Mouse (Mus musculus) midbrain, embryonic 15.5 days (tissue): ENCODE data around the gene Wdr48. TPM values are rescaled to one million over a fixed set of nuclear protein-coding genes. Genes with fewer than 3 reads are reported as not detected.

Experiments used
- ATAC-seq: fragments of 200-750 bp; cut with Nextera tagmentation; replicated peaks from 2 replicates; pipeline ENCODE4 v1.8.0; 2017; ENCODE audit warnings: moderate TSS enrichment
- H3K27ac ChIP-seq: fragments of 300-500 bp; sonication (generic); 2 replicates; pipeline ENCODE4 v1.5.1; 2015; ENCODE audit warnings: mild to moderate bottlenecking, inconsistent platforms
- H3K27me3 ChIP-seq: fragments of 300-500 bp; sonication (generic); replicated peaks from 2 replicates; pipeline ENCODE4 v1.6.1; 2015; ENCODE audit warnings: inconsistent platforms
- H3K36me3 ChIP-seq: fragments of 300-500 bp; sonication (generic); replicated peaks from 2 replicates; pipeline ENCODE4 v1.6.1; 2015; ENCODE audit warnings: inconsistent platforms
- H3K4me1 ChIP-seq: fragments of 300-500 bp; sonication (generic); 2 replicates; pipeline ENCODE4 v1.6.1; 2015; ENCODE audit warnings: inconsistent platforms
- H3K4me2 ChIP-seq: fragments of 300-500 bp; sonication (generic); 2 replicates; pipeline ENCODE4 v1.6.1; 2015; ENCODE audit warnings: inconsistent platforms, mild to moderate bottlenecking, moderate library complexity
- H3K4me3 ChIP-seq: fragments of 300-500 bp; sonication (generic); 2 replicates; pipeline ENCODE4 v1.5.1; 2015; ENCODE audit warnings: mild to moderate bottlenecking, inconsistent platforms
- H3K9ac ChIP-seq: fragments of 300-500 bp; sonication (generic); 2 replicates; pipeline ENCODE4 v1.6.1; 2015; ENCODE audit warnings: mild to moderate bottlenecking, inconsistent platforms
- H3K9me3 ChIP-seq: fragments of 300-500 bp; sonication (generic); 2 replicates; pipeline ENCODE4 v1.6.1; 2016; ENCODE audit warnings: inconsistent platforms
- WGBS: fragments of 180-500 bp; shearing (Covaris S2); methylation state at CpG from one replicate; pipeline ENCODE4 v1.1.7; 2015; ENCODE audit warnings: mixed read lengths; 5-methylcytosine and 5-hydroxymethylcytosine counted together
- polyA plus RNA-seq: library from polyadenylated mRNA; unstranded; fragments of >200 nt; fragmentation: Nextera tagmentation; extraction: Ambion mirVana; gene quantifications from 2 replicates; pipeline ENCODE4 v1.2.1, GENCODE M21; 2015

The Wdr48 gene
- polyA plus RNA-seq, 1 experiment from 2014 or later, result 72.0 TPM

GRCm38 (mm10) chr9:119893881-119894280, 797 bp upstream of the Wdr48 start:
- Histone ChIP-seq H3K4me2 (peak overlapping the region; percentile 68), H3K27me3 (peaks cover 6% of the 10 kb centered on the region), H3K9me3 (no peaks in the 10 kb centered on the region), H3K9ac (no peak overlapping the region), H3K4me3 (peak overlapping the region; percentile 97; the same call in 1 of the 2 replicates), H3K4me1 (peaks cover 29% of the 10 kb centered on the region), H3K27ac (peak overlapping the region; percentile 86; the same call in 1 of the 2 replicates), H3K36me3 (no peaks in the 10 kb centered on the region)
- no peak for ATAC-seq
- WGBS, result 86% methylated on average over 5 of the region's 5 CpGs

GRCm38 (mm10) chr9:119895040-119895721, 503 bp downstream of the Wdr48 start:
- no peaks in the 10 kb centered on the region for H3K36me3 ChIP-seq
- peak overlapping the region; percentile 86 for H3K27ac ChIP-seq
- H3K4me3 ChIP-seq, result peak overlapping the region; percentile 97
- peaks cover 19% of the 10 kb centered on the region for H3K4me1 ChIP-seq
- H3K9me3 ChIP-seq, result no peaks in the 10 kb centered on the region
- H3K27me3 ChIP-seq, result peaks cover 6% of the 10 kb centered on the region
- 1% methylated on average over 65 of the region's 71 CpGs for WGBS
- peak overlapping the region; percentile 91 for H3K4me2 ChIP-seq
- peak overlapping the region; percentile 82 for H3K9ac ChIP-seq
- ATAC-seq, result peak; percentile 71

- no peak overlapping the region for H3K27ac ChIP-seq
- no peaks in the 10 kb centered on the region for H3K27me3 ChIP-seq
- no peak for ATAC-seq
- 94% methylated on average over 2 of the region's 2 CpGs for WGBS
- no peak overlapping the region for H3K4me2 ChIP-seq
- H3K9ac ChIP-seq, result no peak overlapping the region
- no peaks in the 10 kb centered on the region for H3K9me3 ChIP-seq
- peaks cover 11% of the 10 kb centered on the region for H3K36me3 ChIP-seq
- H3K4me1 ChIP-seq, result peaks cover 15% of the 10 kb centered on the region
- no peak overlapping the region for H3K4me3 ChIP-seq
Observed at GRCm38 (mm10) chr9:119899446-119899845, 4.8 kb downstream of the Wdr48 start.

- no peak overlapping the region for H3K27ac ChIP-seq
- no peak overlapping the region for H3K4me3 ChIP-seq
- H3K9me3 ChIP-seq, result no peaks in the 10 kb centered on the region
- no peaks in the 10 kb centered on the region for H3K4me1 ChIP-seq
- H3K36me3 ChIP-seq, result peaks cover 39% of the 10 kb centered on the region
- H3K27me3 ChIP-seq, result no peaks in the 10 kb centered on the region
- 84% methylated on average over 12 of the region's 12 CpGs for WGBS
- no peak overlapping the region for H3K4me2 ChIP-seq
- no peak for ATAC-seq
- H3K9ac ChIP-seq, result no peak overlapping the region
Observed at GRCm38 (mm10) chr9:119902410-119903151, 7.9 kb downstream of the Wdr48 start.

GRCm38 (mm10) chr9:119908708-119909107, 14.0 kb downstream of the Wdr48 start:
- Histone ChIP-seq H3K27ac (no peak overlapping the region), H3K36me3 (peaks cover 64% of the 10 kb centered on the region), H3K4me3 (no peak overlapping the region), H3K9ac (no peak overlapping the region), H3K9me3 (no peaks in the 10 kb centered on the region), H3K4me1 (no peaks in the 10 kb centered on the region), H3K4me2 (no peak overlapping the region), H3K27me3 (no peaks in the 10 kb centered on the region)
- no peak for ATAC-seq
- 95% methylated on average over 3 of the region's 3 CpGs for WGBS

GRCm38 (mm10) chr9:119909931-119910330, 15.3 kb downstream of the Wdr48 start:
- ATAC-seq, result no peak
- no peak overlapping the region for H3K4me2 ChIP-seq
- H3K9me3 ChIP-seq, result no peaks in the 10 kb centered on the region
- H3K27me3 ChIP-seq, result no peaks in the 10 kb centered on the region
- no peak overlapping the region for H3K4me3 ChIP-seq
- H3K27ac ChIP-seq, result no peak overlapping the region
- no peak overlapping the region for H3K9ac ChIP-seq
- no peaks in the 10 kb centered on the region for H3K4me1 ChIP-seq
- peaks cover 58% of the 10 kb centered on the region for H3K36me3 ChIP-seq
- WGBS, result 85% methylated on average over 3 of the region's 3 CpGs

- 70% methylated on average over 13 of the region's 13 CpGs for WGBS
- Histone ChIP-seq H3K4me1 (no peaks in the 10 kb centered on the region), H3K4me3 (no peak overlapping the region), H3K27ac (no peak overlapping the region), H3K9ac (no peak overlapping the region), H3K36me3 (peaks cover 43% of the 10 kb centered on the region), H3K9me3 (no peaks in the 10 kb centered on the region), H3K27me3 (no peaks in the 10 kb centered on the region), H3K4me2 (no peak overlapping the region)
- no peak for ATAC-seq
Observed at GRCm38 (mm10) chr9:119913087-119913838, 18.6 kb downstream of the Wdr48 start.

- no peak overlapping the region for H3K4me2 ChIP-seq
- no peak overlapping the region for H3K27ac ChIP-seq
- no peak for ATAC-seq
- H3K36me3 ChIP-seq, result peaks cover 59% of the 10 kb centered on the region
- H3K27me3 ChIP-seq, result no peaks in the 10 kb centered on the region
- no peaks in the 10 kb centered on the region for H3K4me1 ChIP-seq
- H3K9me3 ChIP-seq, result no peaks in the 10 kb centered on the region
- no peak overlapping the region for H3K4me3 ChIP-seq
- no peak overlapping the region for H3K9ac ChIP-seq
- WGBS, result 95% methylated on average over 1 of the region's 1 CpGs
Observed at GRCm38 (mm10) chr9:119919858-119920257, 25.2 kb downstream of the Wdr48 start.

- H3K9me3 ChIP-seq, result no peaks in the 10 kb centered on the region
- H3K27me3 ChIP-seq, result no peaks in the 10 kb centered on the region
- H3K4me2 ChIP-seq, result no peak overlapping the region
- ATAC-seq, result no peak
- peaks cover 73% of the 10 kb centered on the region for H3K36me3 ChIP-seq
- no peaks in the 10 kb centered on the region for H3K4me1 ChIP-seq
- 91% methylated on average over 4 of the region's 4 CpGs for WGBS
- no peak overlapping the region for H3K27ac ChIP-seq
- no peak overlapping the region for H3K4me3 ChIP-seq
- no peak overlapping the region for H3K9ac ChIP-seq
Observed at GRCm38 (mm10) chr9:119923462-119923861, 28.8 kb downstream of the Wdr48 start.

GRCm38 (mm10) chr9:119925120-119925657, 30.5 kb downstream of the Wdr48 start:
- Histone ChIP-seq H3K27me3 (no peaks in the 10 kb centered on the region), H3K4me1 (no peaks in the 10 kb centered on the region), H3K9me3 (no peaks in the 10 kb centered on the region), H3K4me2 (no peak overlapping the region), H3K4me3 (no peak overlapping the region), H3K9ac (no peak overlapping the region), H3K27ac (no peak overlapping the region), H3K36me3 (peaks cover 67% of the 10 kb centered on the region)
- ATAC-seq, result no peak
- 94% methylated on average over 16 of the region's 16 CpGs for WGBS

- 75% methylated on average over 8 of the region's 8 CpGs for WGBS
- ATAC-seq, result no peak
- H3K36me3 ChIP-seq, result peaks cover 61% of the 10 kb centered on the region
Observed at GRCm38 (mm10) chr9:119925729-119926128, 31.1 kb downstream of the Wdr48 start.

GRCm38 (mm10) chr9:119926497-119926896, 31.8 kb downstream of the Wdr48 start:
- Histone ChIP-seq H3K4me3 (no peak overlapping the region), H3K27me3 (no peaks in the 10 kb centered on the region), H3K4me1 (no peaks in the 10 kb centered on the region), H3K9me3 (no peaks in the 10 kb centered on the region), H3K9ac (no peak overlapping the region), H3K4me2 (no peak overlapping the region), H3K36me3 (peaks cover 58% of the 10 kb centered on the region), H3K27ac (no peak overlapping the region)
- ATAC-seq, result no peak
- 90% methylated on average over 5 of the region's 5 CpGs for WGBS

More at GRCm38 (mm10) chr9:119925729-119926128, 31.1 kb downstream of the Wdr48 start:
- H3K27ac ChIP-seq, result no peak overlapping the region
- no peaks in the 10 kb centered on the region for H3K4me1 ChIP-seq
- H3K9me3 ChIP-seq, result no peaks in the 10 kb centered on the region
- no peak overlapping the region for H3K9ac ChIP-seq
- no peak overlapping the region for H3K4me2 ChIP-seq
- no peak overlapping the region for H3K4me3 ChIP-seq
- H3K27me3 ChIP-seq, result no peaks in the 10 kb centered on the region
